Mouse (Mus musculus): ENCODE results near the gene Naaladl2.

Naaladl2 gene

GRCm38 (mm10) chr3:24690162-24690915, 453.7 kb downstream of the Naaladl2 start:
- DNase-seq (ENCODE audit: low read depth, low spot score), result no peak

- DNase-seq (ENCODE audit: low read depth, low spot score), result no peak
Observed at GRCm38 (mm10) chr3:24670500-24670899, 473.6 kb downstream of the Naaladl2 start.

- no peak for DNase-seq (ENCODE audit: low read depth, low spot score)
Observed at GRCm38 (mm10) chr3:24668052-24668916, 475.8 kb downstream of the Naaladl2 start.

- no peak for DNase-seq (ENCODE audit: low read depth, low spot score)
Observed at GRCm38 (mm10) chr3:24665408-24665807, 478.7 kb downstream of the Naaladl2 start.

- DNase-seq (ENCODE audit: low read depth, low spot score), result no peak
Observed at GRCm38 (mm10) chr3:24663749-24664148, 480.3 kb downstream of the Naaladl2 start.

- DNase-seq (ENCODE audit: low read depth, low spot score), result no peak
Observed at GRCm38 (mm10) chr3:24630032-24630431, 514.0 kb downstream of the Naaladl2 start.

- DNase-seq (ENCODE audit: low read depth, low spot score), result no peak
Observed at GRCm38 (mm10) chr3:24605485-24605884, 538.6 kb downstream of the Naaladl2 start.

GRCm38 (mm10) chr3:24604791-24605320, 539.2 kb downstream of the Naaladl2 start:
- no peak for DNase-seq (ENCODE audit: low read depth, low spot score)

GRCm38 (mm10) chr3:24595447-24595846, 548.6 kb downstream of the Naaladl2 start:
- DNase-seq (ENCODE audit: low read depth, low spot score), result no peak

- no peak for DNase-seq (ENCODE audit: low read depth, low spot score)
Observed at GRCm38 (mm10) chr3:24556617-24557016, 587.4 kb downstream of the Naaladl2 start.

- DNase-seq (ENCODE audit: low read depth, low spot score), result no peak
Observed at GRCm38 (mm10) chr3:24553701-24554100, 590.4 kb downstream of the Naaladl2 start.

- no peak for DNase-seq (ENCODE audit: low read depth, low spot score)
Observed at GRCm38 (mm10) chr3:24552631-24553030, 591.4 kb downstream of the Naaladl2 start.

- DNase-seq (ENCODE audit: low read depth, low spot score), result no peak
Observed at GRCm38 (mm10) chr3:24533775-24534458, 610.1 kb downstream of the Naaladl2 start.

GRCm38 (mm10) chr3:24514918-24515317, 629.1 kb downstream of the Naaladl2 start:
- DNase-seq (ENCODE audit: low read depth, low spot score), result no peak

GRCm38 (mm10) chr3:24486456-24487112, 657.5 kb downstream of the Naaladl2 start:
- no peak for DNase-seq (ENCODE audit: low read depth, low spot score)

- no peak for DNase-seq (ENCODE audit: low read depth, low spot score)
Observed at GRCm38 (mm10) chr3:24463941-24464340, 680.1 kb downstream of the Naaladl2 start.

- DNase-seq (ENCODE audit: low read depth, low spot score), result no peak
Observed at GRCm38 (mm10) chr3:24440621-24441020, 703.4 kb downstream of the Naaladl2 start.

- no peak for DNase-seq (ENCODE audit: low read depth, low spot score)
Observed at GRCm38 (mm10) chr3:24432761-24433160, 711.3 kb downstream of the Naaladl2 start.

- DNase-seq (ENCODE audit: low read depth, low spot score), result no peak
Observed at GRCm38 (mm10) chr3:24391737-24392136, 752.3 kb downstream of the Naaladl2 start.

- DNase-seq (ENCODE audit: low read depth, low spot score), result no peak
Observed at GRCm38 (mm10) chr3:24391311-24391710, 752.8 kb downstream of the Naaladl2 start.

- DNase-seq (ENCODE audit: low read depth, low spot score), result no peak
Observed at GRCm38 (mm10) chr3:24355010-24355409, 789.1 kb downstream of the Naaladl2 start.
